9 mouse cellular contexts compared by ENCODE assay signal in genomic region chr3:21962921-21963732, GRCm38 (mm10).
DNase-seq lines count a peak whose midpoint lies in the region; ATAC-seq and TF ChIP-seq lines count a peak whose summit lies in the region.
"Had no signal": no experiment of that assay in that cellular context is flagged by ENCODE, and none has a peak within 500 bp of the region (broad histone marks: within the 10 kb centered on the region; RNA-seq: fewer than 3 reads in every experiment).

No protein-coding gene starts in this region.

- no peak overlapping the region for H3ac ChIP-seq in myocyte (ENCODE audit: control insufficient read depth, insufficient read length)

- intact Hi-C loops in left cerebral cortex, postnatal 36 days (cut with DNase I) = no loop called here

- TF ChIP-seq CTCF in heart, postnatal 0 days (IDR thresholded peaks at IDR 0.05; ENCODE audit: low read depth) = no peak

- peaks cover 33% of the 10 kb centered on the region for H3K4me1 ChIP-seq in lung, embryonic 15.5 days
- peaks cover 36% of the 10 kb centered on the region for H3K4me1 ChIP-seq in heart, postnatal 0 days (ENCODE audit: control insufficient read depth, insufficient read depth)

- H3K27ac ChIP-seq in lung, embryonic 15.5 days = peak overlapping the region; percentile 70
- H3K27ac ChIP-seq in heart, postnatal 0 days (ENCODE audit: low read depth) = peak overlapping the region; percentile 84

- H3K4me3 ChIP-seq in lung, embryonic 15.5 days = no peak overlapping the region
- no peak overlapping the region for H3K4me3 ChIP-seq in heart, postnatal 0 days (ENCODE audit: low read depth, low read length)
- no peak overlapping the region for H3K4me3 ChIP-seq in myocyte

- H3K9me3 ChIP-seq in lung, embryonic 15.5 days = no peaks in the 10 kb centered on the region
- no peaks in the 10 kb centered on the region for H3K9me3 ChIP-seq in heart, postnatal 0 days (replicated peaks; ENCODE audit: control insufficient read depth, low read length)

- no peak for TF ChIP-seq EP300 in heart, postnatal 0 days (IDR thresholded peaks at IDR 0.05; ENCODE audit: low read depth)

- no peak overlapping the region for H3K9ac ChIP-seq in lung, embryonic 15.5 days
- H3K9ac ChIP-seq in heart, postnatal 0 days (replicated peaks; ENCODE audit: low read depth, low read length) = no peak overlapping the region

- TF ChIP-seq POLR2A in myocyte (IDR thresholded peaks at IDR 0.05; ENCODE audit: insufficient read length, low read depth) = no peak

- peak; percentile 79 for ATAC-seq in lung, embryonic 15.5 days (ENCODE audit: borderline replicate concordance, extremely low read depth, low FRiP score, low TSS enrichment)
- peak; percentile 45 for ATAC-seq in activated CD4-positive, CD25-positive, alpha-beta regulatory T cell, adult 4 months
- ATAC-seq in heart, postnatal 0 days (ENCODE audit: insufficient read depth, low read depth) = no peak

- DNase-seq in lung, postnatal 4 days = no peak
- DNase-seq in heart, postnatal 0 days (ENCODE audit: low spot score) = no peak
- no peak for DNase-seq in B cell, adult 2 months
- no peak for DNase-seq in frontal cortex, adult 2 months (ENCODE audit: extremely low spot score in 1 of 2, low spot score in 1 of 2)
- DNase-seq in left cerebral cortex, postnatal 36 days (ENCODE audit: low spot score in 2 of 2) = no peak
- DNase-seq: cerebellum, adult 9-10 months had no signal

- no peaks in the 10 kb centered on the region for H3K27me3 ChIP-seq in lung, embryonic 15.5 days
- H3K27me3 ChIP-seq in heart, postnatal 0 days (ENCODE audit: control insufficient read depth, insufficient read depth, low read length) = no peaks in the 10 kb centered on the region
- no peaks in the 10 kb centered on the region for H3K27me3 ChIP-seq in myocyte (ENCODE audit: control insufficient read depth, insufficient read depth, insufficient read length)

- H3K79me2 ChIP-seq in myocyte (ENCODE audit: control insufficient read depth, insufficient read depth) = no peaks in the 10 kb centered on the region

- peak overlapping the region; percentile 8; the same call in 1 of the 2 replicates for H3K4me2 ChIP-seq in lung, embryonic 15.5 days
- no peak overlapping the region for H3K4me2 ChIP-seq in heart, postnatal 0 days (ENCODE audit: low read depth, low read length)
- peak overlapping the region; percentile 66 for H3K4me2 ChIP-seq in myocyte (ENCODE audit: low read depth)

- no peaks in the 10 kb centered on the region for H3K36me3 ChIP-seq in lung, embryonic 15.5 days
- no peaks in the 10 kb centered on the region for H3K36me3 ChIP-seq in heart, postnatal 0 days (replicated peaks; ENCODE audit: control insufficient read depth, insufficient read depth, low read length)
- no peaks in the 10 kb centered on the region for H3K36me3 ChIP-seq in myocyte (ENCODE audit: control insufficient read depth, insufficient read depth)

- 15% methylated on average over 7 of the region's 7 CpGs for WGBS in lung, embryonic 15.5 days
- WGBS in heart, postnatal 0 days = 46% methylated on average over 7 of the region's 7 CpGs

TF ChIP-seq in myocyte, 11 proteins besides CTCF, POLR2A, EP300 and RAD21:
- TF ChIP-seq MAX (IDR thresholded peaks at IDR 0.05; ENCODE audit: low read depth) (no peak), MYOG (IDR thresholded peaks at IDR 0.05; ENCODE audit: control insufficient read depth in 1 of 3, insufficient read depth in 1 of 3, insufficient read length in 2 of 3, low read depth in 2 of 3) (no peak), TCF3 (IDR thresholded peaks at IDR 0.05; ENCODE audit: insufficient read length, low read depth) (no peak), POLR2AphosphoS2 (IDR thresholded peaks at IDR 0.05; ENCODE audit: insufficient read length, low read depth) (no peak), CEBPB (IDR thresholded peaks at IDR 0.05; ENCODE audit: insufficient read depth, poor library complexity, severe bottlenecking) (0 out of 2 replicates have a peak, but pooled peaks have one; percentile 15)
